Mouse (Mus musculus): ENCODE data around the gene Pramel5. TPM values are rescaled to one million over a fixed set of nuclear protein-coding genes. Genes with fewer than 3 reads are reported as not detected.
"Not testable (repeated sequence)": the region's sequence is repeated elsewhere in the genome, so short reads cannot be mapped to it uniquely, and the experiment has no call there.

Gene Pramel5
- polyA plus RNA-seq (2016; fragmentation: Nextera tagmentation; extraction: Ambion mirVana), result not detected in 2 replicates

DNA sequence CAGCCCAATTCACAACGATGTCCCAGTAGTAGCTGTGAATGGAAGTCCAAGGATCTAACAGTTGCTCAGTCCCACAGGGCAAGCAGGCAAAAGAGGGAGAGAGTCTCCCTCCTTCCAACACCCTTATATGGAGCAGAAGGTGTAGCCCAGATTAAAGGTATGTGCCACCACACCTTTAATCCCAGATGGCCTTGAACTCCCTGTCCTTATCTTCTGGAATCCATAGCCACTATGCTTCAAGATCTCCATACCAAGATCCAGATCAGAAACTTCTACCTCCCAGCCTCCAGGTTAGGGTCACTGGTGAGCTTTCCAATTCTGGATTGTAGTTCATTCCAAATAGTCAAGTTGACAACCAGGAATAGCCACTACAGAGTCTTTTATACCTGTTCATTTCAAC is at the start of gene Pramel5:
Gene Pramel5, minus strand, starts transcription at position 101 of the 400 bp plus-strand sequence.
- not testable (repeated sequence) for H3K4me3 ChIP-seq; H3K27ac ChIP-seq (replicated peaks); H3K36me3 ChIP-seq; H3K9ac ChIP-seq (replicated peaks); H3K27me3 ChIP-seq; H3K4me1 ChIP-seq; H3K9me3 ChIP-seq; H3K4me2 ChIP-seq (replicated peaks); ATAC-seq (ENCODE audit: low FRiP score, low read depth)
- 75% methylated on average over 1 of the region's 1 CpGs for WGBS

DNA sequence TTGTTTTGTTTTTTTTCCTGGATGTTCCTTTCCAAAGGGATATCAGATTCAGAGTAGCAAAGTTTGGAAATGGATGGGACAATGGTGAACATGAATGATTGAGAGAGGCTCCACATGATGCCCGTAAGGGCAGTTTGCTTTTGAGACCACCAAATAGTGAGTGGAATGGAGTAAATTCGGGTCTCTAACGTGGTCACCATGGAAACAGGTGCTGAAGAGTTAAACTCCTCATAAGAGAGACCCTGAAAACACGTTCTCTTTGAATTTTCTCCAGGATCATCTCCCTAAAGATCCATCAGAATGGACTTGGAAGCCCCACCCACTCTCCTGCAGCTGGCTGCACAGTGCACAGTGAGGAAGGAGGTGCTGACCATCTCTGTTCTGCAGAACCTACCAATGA is 49.7 kb upstream of the Pramel5 start, which contains the start of gene Gm13128:
Gene Gm13128, plus strand, starts transcription at position 301 of the 400 bp plus-strand sequence.
- not testable (repeated sequence) for H3K4me1 ChIP-seq; H3K36me3 ChIP-seq; H3K9me3 ChIP-seq; H3K4me2 ChIP-seq (replicated peaks); H3K27me3 ChIP-seq; ATAC-seq (ENCODE audit: low FRiP score, low read depth); H3K4me3 ChIP-seq; H3K9ac ChIP-seq (replicated peaks); H3K27ac ChIP-seq (replicated peaks)
- WGBS, result 63% methylated on average over 4 of the region's 4 CpGs

DNA sequence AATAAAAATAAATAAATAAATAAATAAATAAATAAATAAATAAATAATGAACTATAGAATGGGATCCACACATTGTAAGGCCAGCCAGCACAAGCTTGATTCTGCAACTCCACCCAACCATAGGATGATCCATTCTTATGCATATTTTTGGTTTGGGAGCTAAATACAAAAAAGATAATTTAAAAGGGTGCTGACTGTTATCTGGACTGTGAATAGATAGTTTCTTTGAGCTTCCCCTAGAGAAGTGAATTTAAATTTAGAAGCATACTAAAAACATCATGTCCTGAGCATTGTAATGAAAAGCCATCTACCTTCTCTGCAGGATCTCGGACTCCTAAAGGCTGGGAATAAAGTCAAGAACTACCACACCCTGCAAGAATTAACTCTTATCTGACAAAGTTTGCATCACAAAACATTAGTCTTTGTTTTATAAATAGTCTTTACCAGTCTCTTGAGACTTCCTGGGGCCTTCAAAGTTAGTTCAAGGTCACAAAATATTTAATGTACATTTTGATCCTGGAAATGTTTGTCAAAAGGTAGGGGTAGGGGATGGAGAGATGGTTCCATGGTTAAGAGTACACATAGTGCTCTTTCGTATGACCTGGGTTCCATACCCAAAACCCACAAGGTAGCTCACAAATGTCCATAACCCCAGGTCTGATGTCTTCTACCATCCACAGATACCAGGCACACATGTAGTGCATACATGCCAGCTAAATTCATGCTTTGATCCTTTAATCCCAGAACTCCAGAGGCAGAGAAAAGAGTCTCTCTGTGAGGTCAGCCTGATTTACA is 32.6 kb upstream of the Pramel5 start:
- 77% methylated on average over 2 of the region's 2 CpGs for WGBS

DNA sequence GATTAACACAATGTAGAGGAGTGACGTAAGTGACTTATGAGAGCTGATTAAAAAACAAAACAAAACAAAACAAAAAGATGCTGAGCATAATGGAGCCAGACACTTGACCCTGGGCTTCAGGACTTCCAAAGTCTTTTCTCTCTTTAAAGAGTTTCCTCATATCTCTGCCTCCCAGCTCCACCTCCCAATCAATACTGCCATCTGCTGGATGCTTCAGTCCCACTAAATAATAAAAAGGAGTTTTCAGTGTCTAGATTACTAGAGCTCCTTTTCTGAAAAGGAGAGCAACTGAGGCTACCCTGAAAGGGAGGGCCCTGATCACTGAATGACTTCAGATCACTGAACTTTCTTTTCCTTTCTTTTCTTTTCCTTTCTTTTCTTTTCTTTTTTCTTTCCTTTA is 19.1 kb upstream of the Pramel5 start:
- not testable (repeated sequence) for H3K36me3 ChIP-seq; H3K27me3 ChIP-seq; H3K27ac ChIP-seq (replicated peaks); ATAC-seq (ENCODE audit: low FRiP score, low read depth); H3K9me3 ChIP-seq; H3K4me3 ChIP-seq; H3K9ac ChIP-seq (replicated peaks); H3K4me1 ChIP-seq; H3K4me2 ChIP-seq (replicated peaks)
- 66% methylated on average over 1 of the region's 1 CpGs for WGBS

More for the DNA sequence above, 32.6 kb upstream of the Pramel5 start:
- not testable (repeated sequence) for H3K9me3 ChIP-seq; H3K4me2 ChIP-seq (replicated peaks); H3K27me3 ChIP-seq; ATAC-seq (ENCODE audit: low FRiP score, low read depth); H3K4me1 ChIP-seq; H3K4me3 ChIP-seq; H3K27ac ChIP-seq (replicated peaks); H3K9ac ChIP-seq (replicated peaks); H3K36me3 ChIP-seq

DNA sequence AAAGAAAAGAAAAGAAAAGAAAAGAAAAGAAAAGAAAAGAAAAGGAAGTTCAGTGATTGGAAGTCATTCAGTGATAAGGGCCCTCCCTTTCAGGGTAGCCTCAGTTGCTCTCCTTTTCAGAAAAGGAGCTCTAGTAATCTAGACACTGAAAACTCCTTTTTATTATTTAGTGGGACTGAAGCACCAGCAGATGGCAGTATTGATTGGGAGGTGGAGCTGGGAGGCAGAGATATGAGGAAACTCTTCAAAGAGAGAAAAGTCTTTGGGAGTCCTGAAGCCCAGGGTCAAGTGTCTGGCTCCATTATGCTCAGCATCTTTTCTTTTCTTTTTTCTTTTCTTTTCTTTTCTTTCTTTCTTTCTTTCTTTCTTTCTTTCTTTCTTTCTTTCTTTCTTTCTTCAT is 25.5 kb downstream of the Pramel5 start:
- H3K9ac ChIP-seq (replicated peaks); H3K27ac ChIP-seq (replicated peaks); ATAC-seq (ENCODE audit: low FRiP score, low read depth); H3K27me3 ChIP-seq; H3K4me1 ChIP-seq; H3K4me2 ChIP-seq (replicated peaks); H3K9me3 ChIP-seq; H3K36me3 ChIP-seq; H3K4me3 ChIP-seq: not testable (repeated sequence)

Other genes with a start within 250 kb of the Pramel5 start
- not detected in 2 replicates for gene Pramel4, start 221.4 kb downstream of the Pramel5 start, polyA plus RNA-seq (2016; fragmentation: Nextera tagmentation; extraction: Ambion mirVana)
- gene Gm13102, start 174.0 kb downstream of the Pramel5 start, polyA plus RNA-seq (2016; fragmentation: Nextera tagmentation; extraction: Ambion mirVana), result not detected in 2 replicates
- gene Oog3, start 117.8 kb downstream of the Pramel5 start, polyA plus RNA-seq (2016; fragmentation: Nextera tagmentation; extraction: Ambion mirVana), result not detected in 2 replicates
- not detected in 2 replicates for gene Oog2, start 89.8 kb downstream of the Pramel5 start, polyA plus RNA-seq (2016; fragmentation: Nextera tagmentation; extraction: Ambion mirVana)
- not detected in 2 replicates for gene C87977, start 67.2 kb downstream of the Pramel5 start, polyA plus RNA-seq (2016; fragmentation: Nextera tagmentation; extraction: Ambion mirVana)
- gene Gm13128, start 49.8 kb upstream of the Pramel5 start, polyA plus RNA-seq (2016; fragmentation: Nextera tagmentation; extraction: Ambion mirVana), result not detected in 2 replicates
- not detected in 2 replicates for gene Gm13119, start 77.5 kb upstream of the Pramel5 start, polyA plus RNA-seq (2016; fragmentation: Nextera tagmentation; extraction: Ambion mirVana)
- not detected in 2 replicates for gene Pramef20, start 97.4 kb upstream of the Pramel5 start, polyA plus RNA-seq (2016; fragmentation: Nextera tagmentation; extraction: Ambion mirVana)
- gene Pramef12, start 128.0 kb upstream of the Pramel5 start, polyA plus RNA-seq (2016; fragmentation: Nextera tagmentation; extraction: Ambion mirVana), result not detected in 2 replicates
- gene 1700012P22Rik, start 158.3 kb upstream of the Pramel5 start, polyA plus RNA-seq (2016; fragmentation: Nextera tagmentation; extraction: Ambion mirVana), result not detected in 2 replicates
- gene Gm9944, start 172.8 kb upstream of the Pramel5 start, polyA plus RNA-seq (2016; fragmentation: Nextera tagmentation; extraction: Ambion mirVana), result not detected in 2 replicates
- not detected in 2 replicates for gene Aadacl3, start 183.3 kb upstream of the Pramel5 start, polyA plus RNA-seq (2016; fragmentation: Nextera tagmentation; extraction: Ambion mirVana)
- not detected in 2 replicates for gene 9430007A20Rik, start 239.3 kb upstream of the Pramel5 start, polyA plus RNA-seq (2016; fragmentation: Nextera tagmentation; extraction: Ambion mirVana)